Mouse (Mus musculus) testis, adult 2 months (tissue): Measurements from ENCODE around the gene Trappc3l.

Experiments used
- CTCF ChIP-seq: fragments of 200-500 bp; IDR thresholded peaks from 2 replicates; pipeline ENCODE4 v1.5.1; 2012; ENCODE audit warnings: low read depth, mild to moderate bottlenecking, inconsistent platforms, low read length, moderate library complexity; ENCODE audit not compliant: control insufficient read depth, insufficient read depth, insufficient replicate concordance
- POLR2A ChIP-seq: fragments of 200-500 bp; IDR thresholded peaks from 2 replicates; pipeline ENCODE4 v1.6.1; 2012; ENCODE audit warnings: low read depth, mild to moderate bottlenecking, inconsistent platforms, low read length, moderate library complexity; ENCODE audit not compliant: control insufficient read depth

DNA sequence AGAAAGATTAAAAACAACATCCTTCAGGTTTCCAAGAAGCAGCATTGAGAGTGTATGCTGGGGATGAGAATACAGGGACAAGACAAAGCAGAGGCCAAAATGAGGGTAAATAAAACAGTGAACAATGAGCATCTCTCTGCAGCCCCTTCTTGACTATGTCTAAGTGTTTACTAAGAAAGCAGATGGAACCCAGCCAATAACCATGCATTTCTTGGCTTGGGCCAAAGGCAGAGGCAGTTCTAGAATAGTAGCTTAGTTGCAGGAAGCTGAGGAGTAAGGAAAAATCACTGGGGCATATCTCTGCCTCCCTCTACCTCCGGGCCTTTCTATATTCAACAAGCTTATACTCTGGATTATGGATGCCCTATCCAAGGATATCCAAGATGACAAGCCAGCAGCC is 53.1 kb downstream of the Trappc3l start:
- TF ChIP-seq CTCF (no peak), POLR2A (no peak)
